Mouse (Mus musculus): ENCODE data around the gene Auts2.

- TF ChIP-seq CTCF (IDR thresholded peaks at IDR 0.05; ENCODE audit: low read depth, low read length), result no peak
- no peak for TF ChIP-seq POLR2A (IDR thresholded peaks at IDR 0.05; ENCODE audit: borderline replicate concordance, low read depth, low read length)
Measured at GRCm38 (mm10) chr5:131431896-131432295, 1111.2 kb downstream of the Auts2 start.

Data from bone marrow macrophage, adult 2 months (primary cell).